12 mouse cellular contexts compared by ENCODE assay signal in the genomic region with DNA sequence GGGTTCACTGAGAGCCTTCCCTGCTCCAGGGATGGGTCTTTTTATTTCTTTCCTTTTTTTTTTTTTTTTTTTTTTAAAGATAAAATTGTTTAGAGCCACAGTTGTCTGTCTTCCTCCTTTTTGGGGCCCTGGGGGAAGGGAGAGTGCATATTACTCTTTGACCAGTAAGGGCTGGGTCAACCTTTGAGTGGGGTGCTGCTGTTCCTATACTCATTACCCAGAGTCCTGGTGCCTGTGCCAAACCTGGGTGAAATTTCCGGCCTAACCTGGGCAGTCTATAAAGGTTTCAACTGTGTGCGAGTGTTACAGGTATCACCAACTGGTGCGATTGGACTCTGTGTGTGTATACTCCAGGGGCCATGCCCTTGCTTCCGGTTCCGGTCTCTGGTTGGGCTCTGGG. TPM values are rescaled to one million over a fixed set of nuclear protein-coding genes. Genes with fewer than 3 reads are reported as not detected.
DNase-seq lines count a peak whose midpoint lies in the region; ATAC-seq and TF ChIP-seq lines count a peak whose summit lies in the region.
"Had no signal": no experiment of that assay in that cellular context is flagged by ENCODE, and none has a peak within 500 bp of the region (broad histone marks: within the 10 kb centered on the region; RNA-seq: fewer than 3 reads in every experiment).

A gene (plus strand): TSS at position 213 of the 400 bp plus-strand sequence.

- no peak for DNase-seq in forebrain, embryonic 14.5 days (ENCODE audit: low spot score)
- DNase-seq in midbrain, embryonic 10.5 days (ENCODE audit: low spot score): no peak
- DNase-seq in midbrain, postnatal 0 days (ENCODE audit: low spot score): no peak
- peak; percentile 80 to 89 for DNase-seq in kidney, postnatal 36 days
- DNase-seq in stomach, postnatal 0 days (ENCODE audit: low spot score): no peak
- no peak for DNase-seq in layer of hippocampus, postnatal 25 days (ENCODE audit: extremely low spot score in 1 of 2, low spot score in 1 of 2)
- no peak for DNase-seq in cerebellum, adult 11-12 months
- DNase-seq: gastrocnemius, postnatal 10 days; right cerebral cortex, adult 18-20 months had no signal

- no peak within 1 kb of the TSS for H3K4me2 ChIP-seq in forebrain, embryonic 13.5 days
- no peak within 1 kb of the TSS for H3K4me2 ChIP-seq in forebrain, embryonic 14.5 days (ENCODE audit: low read length)
- H3K4me2 ChIP-seq in midbrain, postnatal 0 days (ENCODE audit: low read depth, low read length, poor library complexity, severe bottlenecking): no peak within 1 kb of the TSS
- H3K4me2 ChIP-seq in stomach, postnatal 0 days (replicated peaks; ENCODE audit: low read depth): no peak within 1 kb of the TSS

- no peak for TF ChIP-seq CTCF in midbrain, postnatal 0 days (IDR thresholded peaks at IDR 0.05)
- TF ChIP-seq CTCF in stomach, postnatal 0 days (IDR thresholded peaks at IDR 0.05; ENCODE audit: low read depth): no peak

- peaks cover 9% of the 10 kb centered on the region for H3K4me1 ChIP-seq in forebrain, embryonic 13.5 days
- H3K4me1 ChIP-seq in forebrain, embryonic 14.5 days (ENCODE audit: control insufficient read depth, insufficient read depth, low read length): peaks cover under 1% of the 10 kb centered on the region; the same call in 1 of the 2 replicates
- peaks cover 16% of the 10 kb centered on the region for H3K4me1 ChIP-seq in midbrain, embryonic 10.5 days
- H3K4me1 ChIP-seq in midbrain, postnatal 0 days (ENCODE audit: insufficient read depth, low read length): no peaks in the 10 kb centered on the region
- H3K4me1 ChIP-seq in stomach, postnatal 0 days (replicated peaks; ENCODE audit: control insufficient read depth, insufficient read depth): no peaks in the 10 kb centered on the region

- H3K27ac ChIP-seq in forebrain, embryonic 13.5 days: 0 out of 2 replicates have a peak within 1 kb of the TSS, but pooled peaks have one; percentile 10
- H3K27ac ChIP-seq in forebrain, embryonic 14.5 days (ENCODE audit: low read depth, low read length): no peak within 1 kb of the TSS
- H3K27ac ChIP-seq in midbrain, embryonic 10.5 days (replicated peaks): 0 out of 2 replicates have a peak within 1 kb of the TSS, but pooled peaks have one; percentile 34
- H3K27ac ChIP-seq in midbrain, postnatal 0 days (ENCODE audit: low read depth, low read length): no peak within 1 kb of the TSS
- no peak within 1 kb of the TSS for H3K27ac ChIP-seq in stomach, postnatal 0 days (replicated peaks)
- H3K27ac ChIP-seq: liver, embryonic 14.5 days had no signal

- no peak within 1 kb of the TSS for H3K9ac ChIP-seq in forebrain, embryonic 13.5 days
- no peak within 1 kb of the TSS for H3K9ac ChIP-seq in forebrain, embryonic 14.5 days (ENCODE audit: low read length)
- no peak within 1 kb of the TSS for H3K9ac ChIP-seq in midbrain, postnatal 0 days (replicated peaks; ENCODE audit: low read length, poor library complexity, severe bottlenecking)
- no peak within 1 kb of the TSS for H3K9ac ChIP-seq in stomach, postnatal 0 days (ENCODE audit: low read length)
- H3K9ac ChIP-seq: liver, embryonic 14.5 days had no signal

- H3K27me3 ChIP-seq in forebrain, embryonic 13.5 days: no peaks in the 10 kb centered on the region
- H3K27me3 ChIP-seq in forebrain, embryonic 14.5 days (replicated peaks; ENCODE audit: control insufficient read depth, insufficient read depth, low read length): no peaks in the 10 kb centered on the region
- no peaks in the 10 kb centered on the region for H3K27me3 ChIP-seq in midbrain, embryonic 10.5 days (ENCODE audit: low read depth, poor library complexity, severe bottlenecking)
- no peaks in the 10 kb centered on the region for H3K27me3 ChIP-seq in midbrain, postnatal 0 days (ENCODE audit: insufficient read depth, low read length)
- H3K27me3 ChIP-seq in stomach, postnatal 0 days (ENCODE audit: control insufficient read depth, insufficient read depth, low read length): no peaks in the 10 kb centered on the region

- H3K9me3 ChIP-seq in forebrain, embryonic 13.5 days (replicated peaks): no peaks in the 10 kb centered on the region
- no peaks in the 10 kb centered on the region for H3K9me3 ChIP-seq in forebrain, embryonic 14.5 days (replicated peaks; ENCODE audit: control insufficient read depth, low read length)
- H3K9me3 ChIP-seq in midbrain, embryonic 10.5 days (replicated peaks): no peaks in the 10 kb centered on the region
- no peaks in the 10 kb centered on the region for H3K9me3 ChIP-seq in midbrain, postnatal 0 days (ENCODE audit: low read length)
- no peaks in the 10 kb centered on the region for H3K9me3 ChIP-seq in stomach, postnatal 0 days (ENCODE audit: control insufficient read depth, low read length)

- H3K36me3 ChIP-seq in forebrain, embryonic 13.5 days (ENCODE audit: poor library complexity, severe bottlenecking): peaks cover 72% of the 10 kb centered on the region
- peaks cover 63% of the 10 kb centered on the region for H3K36me3 ChIP-seq in forebrain, embryonic 14.5 days (ENCODE audit: control insufficient read depth, insufficient read depth, low read length)
- peaks cover 77% of the 10 kb centered on the region for H3K36me3 ChIP-seq in midbrain, embryonic 10.5 days
- peaks cover 36% of the 10 kb centered on the region for H3K36me3 ChIP-seq in midbrain, postnatal 0 days (ENCODE audit: insufficient read depth, low read length)
- peaks cover 15% of the 10 kb centered on the region for H3K36me3 ChIP-seq in stomach, postnatal 0 days (ENCODE audit: control insufficient read depth, insufficient read depth, low read length)

- H3K4me3 ChIP-seq in forebrain, embryonic 13.5 days: no peak within 1 kb of the TSS
- H3K4me3 ChIP-seq in forebrain, embryonic 14.5 days (ENCODE audit: low read depth, low read length): no peak within 1 kb of the TSS
- no peak within 1 kb of the TSS for H3K4me3 ChIP-seq in midbrain, embryonic 10.5 days
- H3K4me3 ChIP-seq in midbrain, postnatal 0 days (ENCODE audit: low read depth, low read length): no peak within 1 kb of the TSS
- no peak within 1 kb of the TSS for H3K4me3 ChIP-seq in stomach, postnatal 0 days (ENCODE audit: low read depth, low read length)
- H3K4me3 ChIP-seq: myocyte had no signal

- no peak for ATAC-seq in forebrain, embryonic 13.5 days
- no peak for ATAC-seq in forebrain, embryonic 14.5 days
- no peak for ATAC-seq in midbrain, postnatal 0 days (ENCODE audit: low FRiP score)
- ATAC-seq in stomach, postnatal 0 days (ENCODE audit: low FRiP score, low TSS enrichment): 0 out of 2 replicates have a peak, but pooled peaks have one; percentile 36

- no peak for TF ChIP-seq EP300 in stomach, postnatal 0 days (optimal IDR thresholded peaks at IDR 0.05)

- WGBS in forebrain, embryonic 13.5 days: 94% methylated on average over 5 of the region's 5 CpGs
- WGBS in forebrain, embryonic 14.5 days: 91% methylated on average over 5 of the region's 5 CpGs
- WGBS in midbrain, embryonic 10.5 days: 88% methylated on average over 5 of the region's 5 CpGs
- 86% methylated on average over 5 of the region's 5 CpGs for WGBS in midbrain, postnatal 0 days
- 65% methylated on average over 5 of the region's 5 CpGs for WGBS in stomach, postnatal 0 days

RNA-seq across cellular contexts. Expression of the gene that starts here (rescaled TPM):
- 12.2 and 12.3 TPM in 2 replicates for polyA plus RNA-seq in forebrain, embryonic 13.5 days (2015; fragmentation: Nextera tagmentation; extraction: Ambion mirVana)
- 4.5 and 4.8 TPM in 2 replicates for polyA plus RNA-seq in forebrain, embryonic 14.5 days (2014; fragmentation: Nextera tagmentation; extraction: Ambion mirVana)
- polyA plus RNA-seq in midbrain, embryonic 10.5 days (2016; fragmentation: Nextera tagmentation; extraction: Ambion mirVana): 8.4 and 9.6 TPM in 2 replicates
- not detected in 2 replicates for total RNA-seq in midbrain, postnatal 0 days (2014; rRNA removed)
- polyA plus RNA-seq in midbrain, postnatal 0 days (2015; fragmentation: Nextera tagmentation; extraction: Ambion mirVana): 3.1 and 3.9 TPM in 2 replicates
- polyA plus RNA-seq in stomach, postnatal 0 days (2015; fragmentation: Nextera tagmentation; extraction: Ambion mirVana): 3.7 and 3.8 TPM in 2 replicates
- total RNA-seq in layer of hippocampus, postnatal 25 days (2021): 1 to 10 TPM; 3.1 to 3.3 TPM

Comparison
In these comparisons a context has a peak if more than half of its experiments do, and no peak if none do; other contexts are left out.
1. H3K27ac ChIP-seq: peak in forebrain, embryonic 13.5 days (single experiment) and midbrain, embryonic 10.5 days (single experiment); none in forebrain, embryonic 14.5 days (single experiment), midbrain, postnatal 0 days (single experiment) and stomach, postnatal 0 days (single experiment).
2. DNase-seq: peak in kidney, postnatal 36 days (2 of 2); none in forebrain, embryonic 14.5 days (single experiment), midbrain, embryonic 10.5 days (single experiment), midbrain, postnatal 0 days (single experiment), stomach, postnatal 0 days (single experiment), layer of hippocampus, postnatal 25 days (0 of 2) and cerebellum, adult 11-12 months (single experiment).